Mouse (Mus musculus): ENCODE results near the gene Ethe1.

DNA sequence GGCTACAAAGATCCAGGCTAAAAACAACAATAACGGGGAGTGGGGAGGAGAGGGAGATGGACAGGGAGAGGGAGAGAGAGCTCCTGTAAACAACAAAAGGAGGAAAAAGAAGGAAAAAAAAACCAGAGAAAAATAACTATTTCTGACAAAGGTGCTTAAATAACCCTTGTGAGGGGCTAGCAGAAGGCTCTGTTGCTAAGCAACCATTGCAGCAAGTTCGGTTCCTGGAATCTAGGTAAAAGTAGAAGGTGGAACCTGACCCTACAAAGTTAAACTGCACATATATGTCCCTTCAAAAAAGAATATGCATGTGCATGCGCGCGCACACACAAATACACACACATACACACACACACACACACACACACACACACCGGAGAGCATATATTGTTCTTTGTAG lies 5.4 kb downstream of the Ethe1 start:
- TF ChIP-seq CTCF (IDR thresholded peaks at IDR 0.05; ENCODE audit: low read depth, low read length), result no peak
- TF ChIP-seq POLR2A (IDR thresholded peaks at IDR 0.05; ENCODE audit: extremely low read depth, insufficient read depth, low read length), result no peak

Data from liver, adult 2 months (tissue).